ENCODE assay signal across 25 mouse cellular contexts in the genomic region with DNA sequence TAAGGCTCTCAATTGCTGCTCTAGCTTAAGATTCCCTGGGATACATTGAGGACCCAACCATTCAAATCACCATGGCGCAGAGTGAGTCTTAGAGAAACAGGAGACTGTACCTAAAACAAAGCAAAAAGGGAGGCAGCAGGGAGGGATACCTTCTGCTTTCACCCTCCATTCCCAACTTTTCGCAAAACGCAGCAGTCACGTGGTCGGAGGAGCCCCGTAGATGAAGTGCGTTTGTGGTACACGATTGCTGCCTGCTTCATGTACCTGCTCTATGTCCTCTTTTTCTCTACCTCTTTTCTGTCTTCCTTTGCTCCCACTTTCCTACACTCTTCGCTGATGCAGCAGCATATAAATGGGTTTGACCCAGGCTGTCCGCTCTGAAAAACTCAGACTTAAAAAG.
"Had no signal": no experiment of that assay in that cellular context is flagged by ENCODE, and none has a peak within 500 bp of the region (broad histone marks: within the 10 kb centered on the region; RNA-seq: fewer than 3 reads in every experiment).

No protein-coding gene starts in this region.

- H3K9me3 ChIP-seq: embryonic facial prominence, embryonic 10.5 days; embryonic facial prominence, embryonic 12.5 days; embryonic facial prominence, embryonic 15.5 days; forebrain, embryonic 10.5 days; forebrain, embryonic 12.5 days; forebrain, embryonic 13.5 days; forebrain, embryonic 15.5 days had no signal

- H3K27me3 ChIP-seq: embryonic facial prominence, embryonic 12.5 days; embryonic facial prominence, embryonic 13.5 days; embryonic facial prominence, embryonic 15.5 days; forebrain, embryonic 12.5 days; forebrain, embryonic 13.5 days; forebrain, embryonic 15.5 days had no signal

- DNase-seq: cerebellum, adult 2 months; cerebellum, adult 8-10 months; cerebellum, adult 9-10 months; cerebellum, adult 9-11 months; cerebellum, postnatal 10 days; cerebellum, postnatal 14 days; cerebellum, postnatal 25 days; cerebellum, postnatal 36 days; embryo, embryonic 11 days; forebrain, postnatal 0 days; gastrocnemius, adult 2 months; gastrocnemius, postnatal 10 days; gastrocnemius, postnatal 14 days; gastrocnemius, postnatal 25 days; gastrocnemius, postnatal 36 days; heart, adult 18-20 months had no signal

- H3K36me3 ChIP-seq: embryonic facial prominence, embryonic 10.5 days; embryonic facial prominence, embryonic 12.5 days; embryonic facial prominence, embryonic 13.5 days; embryonic facial prominence, embryonic 15.5 days; forebrain, embryonic 10.5 days; forebrain, embryonic 12.5 days; forebrain, embryonic 15.5 days had no signal

- H3K9ac ChIP-seq: embryonic facial prominence, embryonic 12.5 days; embryonic facial prominence, embryonic 13.5 days; embryonic facial prominence, embryonic 15.5 days; forebrain, embryonic 12.5 days; forebrain, embryonic 13.5 days; forebrain, embryonic 15.5 days; forebrain, postnatal 0 days had no signal

- H3K4me3 ChIP-seq: embryonic facial prominence, embryonic 10.5 days; embryonic facial prominence, embryonic 12.5 days; embryonic facial prominence, embryonic 13.5 days; embryonic facial prominence, embryonic 15.5 days; erythroblast, embryonic 14.5 days; forebrain, embryonic 10.5 days; forebrain, embryonic 12.5 days; forebrain, embryonic 13.5 days; forebrain, embryonic 15.5 days; gastrocnemius, adult 2 months had no signal

- H3K27ac ChIP-seq: embryonic facial prominence, embryonic 10.5 days; embryonic facial prominence, embryonic 12.5 days; embryonic facial prominence, embryonic 13.5 days; embryonic facial prominence, embryonic 15.5 days; forebrain, embryonic 10.5 days; forebrain, embryonic 12.5 days; forebrain, embryonic 13.5 days; forebrain, embryonic 15.5 days; gastrocnemius, adult 2 months had no signal

- H3K4me1 ChIP-seq: embryonic facial prominence, embryonic 10.5 days; embryonic facial prominence, embryonic 12.5 days; embryonic facial prominence, embryonic 13.5 days; embryonic facial prominence, embryonic 15.5 days; forebrain, embryonic 10.5 days; forebrain, embryonic 12.5 days; forebrain, embryonic 13.5 days; forebrain, embryonic 15.5 days had no signal
